Mouse (Mus musculus) MEL-GATA-1-ER (cell line): ENCODE measurements around the gene Bpgm.
A peak's percentile ranks its signal among the peaks of the same experiment; 100 is the strongest.

Experiments used
- DNase-seq: peaks from one replicate; pipeline ENCODE4 v3.0.0-alpha.2; 2012; ENCODE audit warnings: low read depth; ENCODE audit errors: extremely low read depth

Gene Bpgm

GRCm38 (mm10) chr6:34475974-34476794 lies at the start of gene Bpgm:
Gene Bpgm, plus strand, starts transcription at chr6:34476207.
- DNase-seq: peak; percentile 98

- no peak for DNase-seq
Measured at GRCm38 (mm10) chr6:34439006-34439405, 37.0 kb upstream of the Bpgm start.

GRCm38 (mm10) chr6:34441556-34442257 lies 34.3 kb upstream of the Bpgm start:
- DNase-seq: no peak

GRCm38 (mm10) chr6:34443791-34444190 lies 32.2 kb upstream of the Bpgm start:
- DNase-seq: no peak

GRCm38 (mm10) chr6:34447961-34448360 lies 28.0 kb upstream of the Bpgm start:
- peak; percentile 42 for DNase-seq

- DNase-seq: no peak
Measured at GRCm38 (mm10) chr6:34448696-34449095, 27.3 kb upstream of the Bpgm start.

GRCm38 (mm10) chr6:34452963-34453770 lies 22.8 kb upstream of the Bpgm start:
- no peak for DNase-seq

GRCm38 (mm10) chr6:34459456-34459855 lies 16.6 kb upstream of the Bpgm start:
- DNase-seq: no peak

- no peak for DNase-seq
Measured at GRCm38 (mm10) chr6:34460651-34461050, 15.4 kb upstream of the Bpgm start.

- no peak for DNase-seq
Measured at GRCm38 (mm10) chr6:34463582-34463981, 12.4 kb upstream of the Bpgm start.

GRCm38 (mm10) chr6:34471434-34472110 lies 4.4 kb upstream of the Bpgm start:
- DNase-seq: peak; percentile 81

GRCm38 (mm10) chr6:34473346-34473745 lies 2.7 kb upstream of the Bpgm start:
- DNase-seq: no peak

GRCm38 (mm10) chr6:34474031-34474430 lies 2.0 kb upstream of the Bpgm start:
- no peak for DNase-seq

GRCm38 (mm10) chr6:34475391-34475790 lies 616 bp upstream of the Bpgm start:
- no peak for DNase-seq

GRCm38 (mm10) chr6:34478036-34478435 lies 2.0 kb downstream of the Bpgm start:
- no peak for DNase-seq

GRCm38 (mm10) chr6:34478677-34479360 lies 2.8 kb downstream of the Bpgm start:
- DNase-seq: no peak

- no peak for DNase-seq
Measured at GRCm38 (mm10) chr6:34479531-34479930, 3.5 kb downstream of the Bpgm start.

- DNase-seq: no peak
Measured at GRCm38 (mm10) chr6:34480749-34481148, 4.7 kb downstream of the Bpgm start.

- DNase-seq: no peak
Measured at GRCm38 (mm10) chr6:34481349-34481748, 5.3 kb downstream of the Bpgm start.

GRCm38 (mm10) chr6:34482842-34483241 lies 6.8 kb downstream of the Bpgm start:
- DNase-seq: no peak

- no peak for DNase-seq
Measured at GRCm38 (mm10) chr6:34483390-34483789, 7.4 kb downstream of the Bpgm start.
